Mouse (Mus musculus) fat pad, adult 2 months (tissue): Measurements from ENCODE around the gene Cops9.

Experiments
- DNase-seq: peaks from one replicate; pipeline ENCODE4 v3.0.0-alpha.2; 2011; ENCODE audit warnings: low read depth, low spot score; ENCODE audit errors: extremely low read depth

The Cops9 gene

DNA sequence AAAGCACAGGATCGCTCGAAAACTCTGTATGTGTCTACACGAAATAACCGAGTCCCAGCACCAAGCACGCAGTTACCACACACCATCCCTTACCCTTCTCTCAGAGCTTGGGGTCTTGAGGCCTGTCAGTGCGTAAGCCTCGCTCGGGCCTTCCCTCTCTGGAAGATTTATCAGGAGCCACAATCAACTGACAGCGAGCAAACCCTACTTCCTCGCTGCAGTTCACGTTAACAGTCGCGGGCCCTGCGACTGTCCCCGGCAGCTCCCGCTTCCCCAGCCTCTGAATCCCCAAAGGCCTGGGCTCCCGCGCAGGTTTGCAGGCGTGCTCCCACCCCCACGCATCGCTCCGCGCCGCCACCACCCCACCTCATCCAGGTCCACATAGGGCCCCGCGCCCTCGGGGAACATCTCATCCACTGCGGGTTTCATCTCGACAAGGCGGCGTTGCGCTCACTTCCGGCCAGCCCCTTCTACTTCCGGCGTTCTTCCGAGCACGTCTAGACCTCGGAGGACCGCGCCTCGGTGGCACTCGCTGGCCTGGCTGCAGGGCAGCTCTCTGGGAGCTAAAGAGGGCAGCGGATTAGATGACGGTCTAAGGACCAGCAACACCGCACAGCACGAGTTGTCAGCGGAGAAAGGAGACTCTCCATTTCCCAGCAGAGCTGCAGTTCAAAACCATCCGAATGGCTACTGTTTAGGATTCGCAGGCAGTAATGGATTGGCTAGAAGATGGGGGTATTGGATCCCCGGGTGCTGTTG lies at the start of gene Cops9:
Cops9 (minus strand) TSS at position 472 of the 759 bp plus-strand sequence.
- peak; percentile 23 for DNase-seq

- no peak for DNase-seq
These were observed 49.5 kb upstream of the Cops9 start for GRCm38 (mm10) chr1:92691166-92691844.

GRCm38 (mm10) chr1:92686994-92687393 lies 45.2 kb upstream of the Cops9 start:
- no peak for DNase-seq

GRCm38 (mm10) chr1:92683151-92683550 lies 41.4 kb upstream of the Cops9 start:
- peak; percentile 49 for DNase-seq

- DNase-seq, result no peak
These were observed 39.2 kb upstream of the Cops9 start for GRCm38 (mm10) chr1:92680668-92681603.

DNA sequence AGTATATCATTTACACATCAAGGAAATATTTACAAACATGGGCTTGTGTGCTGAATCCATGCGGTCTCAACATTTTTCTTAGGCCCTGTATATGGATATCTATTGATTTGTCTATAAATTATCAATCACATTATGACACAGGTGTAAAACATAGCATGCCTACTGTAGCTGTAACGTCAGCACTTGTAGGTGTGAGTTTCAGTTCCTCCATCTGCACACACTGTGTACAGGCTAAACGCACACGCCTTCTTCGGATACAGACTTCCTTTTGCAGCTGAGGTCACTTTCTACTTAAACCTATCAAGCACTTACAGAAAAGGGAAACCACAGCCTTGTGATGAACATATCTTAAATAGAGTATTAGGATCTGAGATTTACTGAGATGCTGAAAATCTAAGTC lies 37.0 kb upstream of the Cops9 start:
- DNase-seq, result no peak

GRCm38 (mm10) chr1:92676676-92676975 lies 34.8 kb upstream of the Cops9 start:
- DNase-seq, result no peak

- DNase-seq, result no peak
These were observed 34.3 kb upstream of the Cops9 start for GRCm38 (mm10) chr1:92675932-92676675.

GRCm38 (mm10) chr1:92673258-92673782 lies 31.5 kb upstream of the Cops9 start:
- DNase-seq, result no peak

DNA sequence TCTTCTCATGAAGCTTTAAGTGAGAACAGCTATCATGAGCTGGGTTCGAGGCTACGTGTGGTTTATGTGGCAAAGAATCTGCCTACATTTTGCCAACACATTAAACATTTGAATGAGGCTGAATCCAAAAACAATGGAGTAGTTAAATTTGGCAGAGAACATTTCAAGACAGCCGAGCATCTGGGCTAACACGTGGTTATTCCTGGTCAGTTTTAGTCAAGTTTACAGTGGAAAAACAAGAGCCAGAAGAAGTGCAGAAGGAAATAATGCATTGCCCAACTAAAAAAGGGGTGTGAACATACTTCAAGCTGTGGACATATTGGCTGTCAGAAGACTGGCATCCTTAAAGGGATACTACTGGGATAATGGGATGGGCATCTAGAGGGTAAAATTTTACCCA lies 29.5 kb upstream of the Cops9 start:
- no peak for DNase-seq

- no peak for DNase-seq
These were observed 27.6 kb upstream of the Cops9 start for GRCm38 (mm10) chr1:92669430-92669829.

GRCm38 (mm10) chr1:92667106-92667505 lies 25.3 kb upstream of the Cops9 start:
- DNase-seq, result no peak

DNA sequence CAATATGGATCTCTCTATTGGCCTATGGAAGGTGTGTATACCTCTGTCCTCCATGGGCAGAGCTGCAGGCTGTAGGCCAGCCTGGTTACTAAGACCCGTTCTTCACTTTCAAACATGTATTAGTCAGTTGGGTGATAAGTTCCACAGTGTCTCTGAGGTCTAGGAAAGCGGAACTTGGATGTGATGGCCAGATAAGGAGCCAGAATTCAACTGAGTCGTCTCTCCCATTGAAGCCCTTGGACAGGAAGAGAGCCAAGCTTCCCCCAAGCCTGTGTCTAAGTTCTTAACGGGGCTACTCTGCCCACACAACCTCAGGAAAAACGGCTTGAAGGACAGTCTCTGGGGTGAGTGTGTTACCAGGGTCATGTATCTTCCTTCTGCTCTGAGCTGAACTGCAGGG lies 17.6 kb upstream of the Cops9 start:
- no peak for DNase-seq

DNA sequence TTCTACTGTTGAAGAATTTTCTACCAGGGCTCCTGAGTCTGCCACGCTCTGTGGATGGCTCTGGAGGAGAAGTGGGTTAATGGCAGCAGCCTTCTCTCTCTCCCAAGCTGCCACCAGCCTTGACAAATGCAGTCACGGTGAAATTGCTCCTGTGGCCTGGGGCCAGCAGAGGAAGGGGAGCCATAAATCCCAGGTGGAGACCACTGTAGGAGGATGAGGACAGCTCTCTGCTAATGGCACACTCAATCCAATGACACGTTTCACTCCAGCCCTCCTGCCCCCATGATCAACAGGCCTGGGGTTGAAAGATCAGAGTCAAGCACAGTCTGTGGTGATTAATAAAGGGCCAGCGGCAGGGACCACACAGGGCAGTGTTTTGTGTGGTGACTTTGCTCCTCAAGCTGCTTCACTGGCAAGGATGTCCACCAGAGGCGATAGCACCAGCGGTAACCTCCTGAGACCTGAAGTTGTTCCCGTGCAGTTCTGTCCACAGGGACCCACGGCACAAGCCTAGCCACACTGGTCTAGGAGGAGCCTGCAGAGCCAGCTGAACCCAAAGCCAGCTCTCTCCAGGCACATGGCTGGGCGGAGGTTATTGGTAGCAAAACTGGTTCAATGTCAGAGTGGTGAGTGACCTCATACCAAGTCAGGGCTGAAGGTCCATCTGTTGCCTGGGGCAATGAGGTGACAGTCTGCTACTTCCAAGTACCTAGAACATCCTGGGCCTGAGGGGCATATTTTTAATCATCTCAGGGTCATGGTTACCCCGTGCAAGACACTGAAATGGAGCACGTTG lies 15.4 kb upstream of the Cops9 start:
- no peak for DNase-seq

DNA sequence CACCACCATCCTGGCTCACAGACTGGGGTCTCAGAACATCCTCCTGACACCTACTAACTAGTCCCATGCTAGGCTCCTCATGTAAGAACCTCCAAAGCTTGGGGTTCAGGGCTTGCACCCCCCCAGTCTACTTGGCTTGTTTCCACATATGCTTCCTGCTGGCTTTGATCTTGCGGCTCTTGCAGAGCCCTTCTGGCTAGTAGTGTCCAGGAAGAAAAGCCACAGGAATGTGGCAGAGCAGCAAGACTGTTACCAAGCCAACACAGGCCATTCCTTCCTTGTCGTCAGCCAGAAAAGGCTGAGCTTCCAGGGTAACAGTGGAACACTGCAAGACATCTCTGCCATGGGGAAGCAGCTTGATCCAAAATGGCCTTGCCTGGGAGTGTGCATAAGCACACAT lies 12.9 kb upstream of the Cops9 start:
- no peak for DNase-seq

- no peak for DNase-seq
These were observed 11.4 kb upstream of the Cops9 start for GRCm38 (mm10) chr1:92653179-92653578.

DNA sequence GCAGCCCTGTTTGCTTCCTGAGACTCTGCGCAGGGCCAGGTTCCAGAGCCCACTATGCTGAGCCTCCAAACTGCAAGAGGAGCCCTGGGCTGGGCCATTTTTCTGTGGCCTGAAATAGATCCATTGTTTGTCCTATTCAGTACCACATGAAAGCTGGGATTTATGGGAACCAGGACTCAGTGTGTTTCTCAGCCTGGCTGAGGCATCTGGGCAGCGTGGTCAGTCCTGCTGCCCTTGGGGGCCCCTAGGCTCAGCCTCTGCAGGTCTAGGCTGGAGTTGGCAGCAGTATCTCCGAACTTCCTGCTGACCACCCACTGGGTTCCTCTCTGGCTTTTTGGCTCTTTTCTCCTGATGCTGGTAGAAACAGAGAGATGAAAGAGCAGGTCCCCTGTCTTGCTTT lies 9.7 kb upstream of the Cops9 start:
- DNase-seq, result no peak

- DNase-seq, result no peak
These were observed 6.9 kb upstream of the Cops9 start, which contains the start of gene Otos for GRCm38 (mm10) chr1:92648673-92649072. Gene Otos (minus strand): TSS chr1:92648841.

DNA sequence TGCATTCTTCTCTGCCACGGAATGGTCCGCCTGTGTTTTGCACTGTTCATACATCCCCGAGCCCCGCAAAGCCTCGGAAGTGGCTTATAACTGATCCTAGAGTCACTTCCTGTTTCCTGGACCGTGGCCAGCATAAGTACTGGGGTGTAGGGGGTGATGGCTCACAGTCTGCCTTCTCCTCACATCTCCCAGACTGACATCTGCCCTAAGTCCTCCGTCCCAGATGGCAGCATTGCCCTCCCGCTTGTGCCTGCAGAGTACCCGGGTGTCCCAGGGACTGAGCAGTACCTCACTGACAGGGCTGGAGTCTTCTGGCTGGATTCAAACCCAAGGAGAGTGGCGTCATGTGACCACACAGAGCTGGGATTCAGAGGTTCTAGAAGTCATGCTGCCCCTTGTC lies 6.4 kb upstream of the Cops9 start:
- DNase-seq, result no peak

- DNase-seq, result no peak
These were observed 6.0 kb upstream of the Cops9 start for GRCm38 (mm10) chr1:92647752-92648151.
